Mouse (Mus musculus): ENCODE measurements around the gene Ankrd34c. TPM values are rescaled to one million over a fixed set of nuclear protein-coding genes. Genes with fewer than 3 reads are reported as not detected.

The Ankrd34c gene
- polyA plus RNA-seq, 1 experiment from 2014 or later = 0.03 TPM

DNA sequence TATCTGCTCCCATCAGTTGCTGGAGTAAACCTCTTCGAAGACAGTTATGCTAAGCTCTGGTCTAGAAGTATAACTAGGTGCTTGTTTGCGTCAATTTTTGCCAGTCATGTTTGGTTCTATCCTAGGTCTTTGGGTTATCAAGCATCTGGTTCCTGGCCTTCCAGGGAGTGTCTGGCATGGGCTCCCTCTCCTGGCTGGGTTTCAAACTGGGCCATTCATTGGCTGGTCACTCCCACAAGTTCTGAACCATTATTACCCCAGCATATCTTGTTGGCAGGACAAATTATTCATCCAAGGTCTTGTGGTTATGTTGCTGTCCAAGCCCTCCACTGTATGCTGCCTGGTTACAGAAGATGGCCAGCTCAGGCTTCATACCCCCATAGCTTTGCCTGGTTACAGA lies 44.6 kb downstream of the Ankrd34c start:
- DNase-seq (ENCODE audit: low spot score) (no peak), ATAC-seq (no peak)
- Histone ChIP-seq H3K9me3 (replicated peaks; ENCODE audit: control insufficient read depth, low read length) (no peaks in the 10 kb centered on the region), H3K4me3 (ENCODE audit: low read depth, low read length) (no peak overlapping the region), H3K27ac (ENCODE audit: low read depth, low read length) (no peak overlapping the region), H3K4me2 (ENCODE audit: low read length) (no peak overlapping the region), H3K27me3 (replicated peaks; ENCODE audit: control insufficient read depth, insufficient read depth, low read length) (no peaks in the 10 kb centered on the region), H3K9ac (ENCODE audit: low read length) (no peak overlapping the region), H3K36me3 (ENCODE audit: control insufficient read depth, insufficient read depth, low read length) (no peaks in the 10 kb centered on the region), H3K4me1 (ENCODE audit: control insufficient read depth, insufficient read depth, low read length) (no peaks in the 10 kb centered on the region)
- WGBS = 95% methylated on average over 2 of the region's 2 CpGs

DNA sequence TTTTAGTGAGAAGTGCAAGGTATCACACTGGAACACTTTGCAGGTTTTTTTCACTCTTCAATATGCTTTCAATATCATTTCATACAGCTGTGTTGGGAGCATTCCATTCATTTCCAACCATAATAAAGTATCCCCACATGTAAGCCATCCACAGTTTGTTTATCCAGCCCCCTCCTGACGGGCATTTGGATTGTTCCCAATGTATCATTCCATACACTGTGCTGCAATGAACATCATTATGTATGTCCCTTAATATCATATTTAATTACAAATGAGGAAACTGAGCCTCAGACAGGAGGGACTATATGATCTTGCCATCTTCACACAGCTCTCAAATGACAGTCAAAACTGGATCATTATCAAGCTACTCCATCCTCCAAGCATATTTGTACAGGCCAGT lies 49.1 kb downstream of the Ankrd34c start:
- ATAC-seq = no peak
- WGBS = 78% methylated on average over 1 of the region's 1 CpGs

DNA sequence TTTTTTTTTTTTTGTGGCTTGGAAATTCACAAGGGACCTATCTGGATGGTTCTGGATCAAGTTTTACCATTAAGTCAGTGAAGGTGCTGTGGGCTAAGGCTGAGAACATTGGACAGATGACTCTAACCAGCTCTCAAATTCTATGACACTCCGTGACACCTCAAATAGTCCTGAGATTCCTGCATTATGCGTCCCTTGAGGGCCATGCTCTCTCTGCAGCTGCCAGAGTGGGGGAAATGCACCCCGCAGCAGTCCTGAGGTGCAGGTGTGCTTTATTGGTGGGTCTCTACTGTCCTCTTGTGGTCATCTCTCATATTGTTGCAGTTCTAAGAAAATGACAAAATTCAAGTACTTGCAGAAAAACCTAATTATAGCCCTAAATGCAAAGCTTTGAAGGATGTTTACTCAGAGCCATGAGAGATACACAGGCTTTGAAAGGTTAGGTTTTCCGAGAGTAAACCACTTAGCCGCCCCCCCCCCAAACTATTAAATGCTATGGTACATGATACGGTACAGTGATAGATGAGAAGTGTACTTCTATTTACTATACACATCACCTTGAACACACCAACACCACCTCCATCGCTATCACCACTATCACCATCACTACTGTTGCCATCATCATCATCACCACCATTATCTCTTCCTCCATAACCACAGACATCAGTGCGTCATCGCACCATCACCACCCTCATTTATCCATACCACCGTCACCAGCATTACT lies 50.6 kb downstream of the Ankrd34c start:
- peak; percentile 49 for DNase-seq (ENCODE audit: low spot score)

More for the DNA sequence above, 49.1 kb downstream of the Ankrd34c start:
- Histone ChIP-seq H3K27me3 (replicated peaks; ENCODE audit: control insufficient read depth, insufficient read depth, low read length) (no peaks in the 10 kb centered on the region), H3K4me1 (ENCODE audit: control insufficient read depth, insufficient read depth, low read length) (no peaks in the 10 kb centered on the region), H3K4me2 (ENCODE audit: low read length) (no peak overlapping the region), H3K4me3 (ENCODE audit: low read depth, low read length) (no peak overlapping the region), H3K36me3 (ENCODE audit: control insufficient read depth, insufficient read depth, low read length) (no peaks in the 10 kb centered on the region), H3K27ac (ENCODE audit: low read depth, low read length) (no peak overlapping the region), H3K9me3 (replicated peaks; ENCODE audit: control insufficient read depth, low read length) (no peaks in the 10 kb centered on the region), H3K9ac (ENCODE audit: low read length) (no peak overlapping the region)
- DNase-seq (ENCODE audit: low spot score) = no peak

DNA sequence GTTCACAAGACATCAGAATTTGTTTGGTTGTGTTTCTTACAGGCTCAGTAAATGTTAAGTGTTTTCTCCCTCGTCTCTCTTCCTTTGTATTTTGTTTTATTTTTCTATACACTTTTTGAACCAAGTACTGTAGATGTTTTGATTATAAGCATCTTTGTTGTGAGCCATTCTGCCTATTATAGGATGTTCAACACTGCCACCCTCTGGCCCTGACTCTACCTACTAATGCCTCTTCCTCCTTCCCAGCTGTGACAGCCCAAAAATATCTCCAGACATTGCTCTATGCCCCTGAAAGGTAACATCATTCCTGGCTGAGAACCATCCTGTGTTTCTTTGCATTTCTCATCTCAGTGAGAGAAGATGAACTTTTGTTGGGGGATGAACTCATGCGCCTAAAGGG lies 52.0 kb downstream of the Ankrd34c start:
- H3K27ac ChIP-seq (ENCODE audit: low read depth, low read length) = no peak overlapping the region
- H3K4me2 ChIP-seq (ENCODE audit: low read length) = no peak overlapping the region
- WGBS = 73% methylated on average over 2 of the region's 2 CpGs
- no peak overlapping the region for H3K4me3 ChIP-seq (ENCODE audit: low read depth, low read length)
- ATAC-seq (no peak), DNase-seq (ENCODE audit: low spot score) (peak; percentile 19)
- H3K36me3 ChIP-seq (ENCODE audit: control insufficient read depth, insufficient read depth, low read length) = no peaks in the 10 kb centered on the region
- H3K4me1 ChIP-seq (ENCODE audit: control insufficient read depth, insufficient read depth, low read length) = no peaks in the 10 kb centered on the region
- H3K9me3 ChIP-seq (replicated peaks; ENCODE audit: control insufficient read depth, low read length) = no peaks in the 10 kb centered on the region
- no peak overlapping the region for H3K9ac ChIP-seq (ENCODE audit: low read length)
- no peaks in the 10 kb centered on the region for H3K27me3 ChIP-seq (replicated peaks; ENCODE audit: control insufficient read depth, insufficient read depth, low read length)

More for the DNA sequence above, 50.6 kb downstream of the Ankrd34c start:
- H3K4me3 ChIP-seq (ENCODE audit: low read depth, low read length) = no peak overlapping the region
- no peak overlapping the region for H3K4me2 ChIP-seq (ENCODE audit: low read length)
- ATAC-seq = peak; percentile 67; the same call in 1 of the 2 replicates
- H3K36me3 ChIP-seq (ENCODE audit: control insufficient read depth, insufficient read depth, low read length) = no peaks in the 10 kb centered on the region
- H3K9me3 ChIP-seq (replicated peaks; ENCODE audit: control insufficient read depth, low read length) = no peaks in the 10 kb centered on the region
- H3K4me1 ChIP-seq (ENCODE audit: control insufficient read depth, insufficient read depth, low read length) = no peaks in the 10 kb centered on the region
- H3K9ac ChIP-seq (ENCODE audit: low read length) = no peak overlapping the region
- 58% methylated on average over 10 of the region's 10 CpGs for WGBS
- H3K27me3 ChIP-seq (replicated peaks; ENCODE audit: control insufficient read depth, insufficient read depth, low read length) = no peaks in the 10 kb centered on the region
- H3K27ac ChIP-seq (ENCODE audit: low read depth, low read length) = no peak overlapping the region

DNA sequence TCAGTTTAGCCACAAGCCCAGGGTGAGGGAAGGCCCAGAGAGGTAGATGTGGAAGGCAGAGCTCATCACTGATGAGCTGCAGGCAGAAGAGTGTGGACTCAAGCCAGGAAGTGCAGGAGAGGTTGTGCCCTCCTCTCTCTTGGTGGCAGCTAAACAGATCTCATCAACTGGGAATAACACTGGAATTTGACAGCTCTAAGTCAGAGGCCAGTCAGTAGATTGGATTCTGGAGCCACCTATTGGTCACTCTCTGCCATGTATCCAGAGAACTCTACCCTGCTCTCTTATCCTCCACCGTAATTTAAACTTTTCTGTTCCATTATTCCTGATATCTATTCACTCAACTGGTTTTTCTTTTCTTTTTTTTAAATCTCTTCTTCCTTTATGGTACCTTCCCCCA lies 59.3 kb downstream of the Ankrd34c start:
- no peaks in the 10 kb centered on the region for H3K9me3 ChIP-seq (replicated peaks; ENCODE audit: control insufficient read depth, low read length)
- DNase-seq (ENCODE audit: low spot score) (peak; percentile 34), ATAC-seq (peak; percentile 64; the same call in 1 of the 2 replicates)
- H3K9ac ChIP-seq (ENCODE audit: low read length) = no peak overlapping the region
- no peak overlapping the region for H3K27ac ChIP-seq (ENCODE audit: low read depth, low read length)
- no peaks in the 10 kb centered on the region for H3K36me3 ChIP-seq (ENCODE audit: control insufficient read depth, insufficient read depth, low read length)
- H3K4me2 ChIP-seq (ENCODE audit: low read length) = no peak overlapping the region
- H3K4me1 ChIP-seq (ENCODE audit: control insufficient read depth, insufficient read depth, low read length) = no peaks in the 10 kb centered on the region
- H3K27me3 ChIP-seq (replicated peaks; ENCODE audit: control insufficient read depth, insufficient read depth, low read length) = no peaks in the 10 kb centered on the region
- 49% methylated on average over 1 of the region's 1 CpGs for WGBS
- H3K4me3 ChIP-seq (ENCODE audit: low read depth, low read length) = no peak overlapping the region

Other genes starting within 250 kb of the Ankrd34c start
- 0.39 and 0.56 TPM in 2 replicates for gene Minar1, start 115.3 kb downstream of the Ankrd34c start, polyA plus RNA-seq (2014; fragmentation: Nextera tagmentation; extraction: Ambion mirVana)
- gene Tmed3, start 33.4 kb downstream of the Ankrd34c start, polyA plus RNA-seq (2014; fragmentation: Nextera tagmentation; extraction: Ambion mirVana) = 54.7 and 57.8 TPM in 2 replicates
- gene Rasgrf1, start 171.4 kb upstream of the Ankrd34c start, polyA plus RNA-seq (2014; fragmentation: Nextera tagmentation; extraction: Ambion mirVana) = 3.8 and 7.2 TPM in 2 replicates